Mouse (Mus musculus) midbrain, embryonic 12.5 days (tissue): ENCODE measurements around the gene 4930469K13Rik. TPM values are rescaled to one million over a fixed set of nuclear protein-coding genes. Genes with fewer than 3 reads are reported as not detected.

Experiments
- ATAC-seq: fragments of 200-750 bp; cut with Nextera tagmentation; 2 replicates; pipeline ENCODE4 v1.8.0; 2017; ENCODE audit warnings: low read depth, moderate TSS enrichment, moderate library complexity; ENCODE audit not compliant: low FRiP score
- H3K27ac ChIP-seq: fragments of 300-500 bp; sonication (generic); replicated peaks from 2 replicates; pipeline ENCODE4 v1.5.1; 2016; ENCODE audit warnings: mild to moderate bottlenecking
- H3K27me3 ChIP-seq: fragments of 300-500 bp; sonication (generic); 2 replicates; pipeline ENCODE4 v1.6.1; 2016; ENCODE audit warnings: mild to moderate bottlenecking
- H3K36me3 ChIP-seq: fragments of 300-500 bp; sonication (generic); 2 replicates; pipeline ENCODE4 v1.6.1; 2016
- H3K4me1 ChIP-seq: fragments of 300-500 bp; sonication (generic); 2 replicates; pipeline ENCODE4 v1.6.1; 2016
- H3K4me2 ChIP-seq: fragments of 300-500 bp; sonication (generic); replicated peaks from 2 replicates; pipeline ENCODE4 v1.6.1; 2016; ENCODE audit warnings: mild to moderate bottlenecking, moderate library complexity
- H3K4me3 ChIP-seq: fragments of 300-500 bp; sonication (generic); 2 replicates; pipeline ENCODE4 v1.5.1; 2016; ENCODE audit warnings: mild to moderate bottlenecking
- H3K9ac ChIP-seq: fragments of 300-500 bp; sonication (generic); replicated peaks from 2 replicates; pipeline ENCODE4 v1.6.1; 2016; ENCODE audit warnings: mild to moderate bottlenecking, moderate library complexity
- H3K9me3 ChIP-seq: fragments of 300-500 bp; sonication (generic); 2 replicates; pipeline ENCODE4 v1.6.1; 2016; ENCODE audit warnings: mild to moderate bottlenecking
- WGBS: fragments of 180-500 bp; shearing (Covaris S2); methylation state at CpG from one replicate; pipeline ENCODE4 v1.1.7; 2016; 5-methylcytosine and 5-hydroxymethylcytosine counted together
- polyA plus RNA-seq: library from polyadenylated mRNA; unstranded; fragments of >200 nt; fragmentation: Nextera tagmentation; extraction: Ambion mirVana; gene quantifications from 2 replicates; pipeline ENCODE4 v1.2.1, GENCODE M21; 2016

The 4930469K13Rik gene
- polyA plus RNA-seq, 1 experiment from 2014 or later, result not detected

DNA sequence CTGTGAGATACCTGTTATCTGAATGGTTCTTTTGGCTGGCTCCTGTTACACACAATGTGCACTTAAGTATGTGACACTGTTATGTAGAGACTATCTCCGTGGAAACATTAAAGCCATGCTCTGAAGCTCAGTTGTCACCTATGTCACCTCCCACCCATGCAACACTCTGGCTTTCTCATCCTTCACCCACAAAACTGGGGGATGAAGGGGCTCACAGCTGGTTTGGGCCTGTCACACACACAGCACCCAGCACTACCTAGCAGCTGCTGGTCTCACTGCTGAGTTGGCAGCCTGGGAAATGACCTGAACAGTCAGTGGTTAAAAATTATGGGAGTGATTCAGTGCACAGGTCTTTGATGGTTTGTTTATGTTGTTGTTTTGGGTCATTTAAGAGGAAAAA is 48.3 kb downstream of the 4930469K13Rik start:
- Histone ChIP-seq H3K4me1 (no peaks in the 10 kb centered on the region), H3K27ac (no peak overlapping the region), H3K27me3 (no peaks in the 10 kb centered on the region), H3K9me3 (no peaks in the 10 kb centered on the region), H3K36me3 (no peaks in the 10 kb centered on the region), H3K9ac (no peak overlapping the region), H3K4me2 (no peak overlapping the region), H3K4me3 (no peak overlapping the region)
- WGBS, result 89% methylated on average over 1 of the region's 1 CpGs
- ATAC-seq, result no peak

DNA sequence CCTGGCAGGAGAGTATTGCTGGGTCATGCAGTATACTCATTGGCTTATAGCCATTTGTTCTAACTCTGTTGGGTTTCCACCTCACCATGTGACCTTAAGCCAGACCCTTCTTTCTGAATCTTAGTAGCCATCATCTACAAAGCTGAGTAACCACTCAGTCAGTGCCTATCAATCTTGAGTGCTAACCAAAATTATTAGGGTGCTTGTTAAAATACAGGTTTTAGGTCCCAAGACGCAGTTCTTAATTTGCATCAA is 49.3 kb downstream of the 4930469K13Rik start:
- Histone ChIP-seq H3K9me3 (no peaks in the 10 kb centered on the region), H3K27me3 (no peaks in the 10 kb centered on the region), H3K4me2 (no peak overlapping the region), H3K4me1 (no peaks in the 10 kb centered on the region), H3K4me3 (no peak overlapping the region), H3K27ac (no peak overlapping the region), H3K36me3 (no peaks in the 10 kb centered on the region), H3K9ac (no peak overlapping the region)
- WGBS, result 97% methylated on average over 1 of the region's 1 CpGs
- no peak for ATAC-seq

DNA sequence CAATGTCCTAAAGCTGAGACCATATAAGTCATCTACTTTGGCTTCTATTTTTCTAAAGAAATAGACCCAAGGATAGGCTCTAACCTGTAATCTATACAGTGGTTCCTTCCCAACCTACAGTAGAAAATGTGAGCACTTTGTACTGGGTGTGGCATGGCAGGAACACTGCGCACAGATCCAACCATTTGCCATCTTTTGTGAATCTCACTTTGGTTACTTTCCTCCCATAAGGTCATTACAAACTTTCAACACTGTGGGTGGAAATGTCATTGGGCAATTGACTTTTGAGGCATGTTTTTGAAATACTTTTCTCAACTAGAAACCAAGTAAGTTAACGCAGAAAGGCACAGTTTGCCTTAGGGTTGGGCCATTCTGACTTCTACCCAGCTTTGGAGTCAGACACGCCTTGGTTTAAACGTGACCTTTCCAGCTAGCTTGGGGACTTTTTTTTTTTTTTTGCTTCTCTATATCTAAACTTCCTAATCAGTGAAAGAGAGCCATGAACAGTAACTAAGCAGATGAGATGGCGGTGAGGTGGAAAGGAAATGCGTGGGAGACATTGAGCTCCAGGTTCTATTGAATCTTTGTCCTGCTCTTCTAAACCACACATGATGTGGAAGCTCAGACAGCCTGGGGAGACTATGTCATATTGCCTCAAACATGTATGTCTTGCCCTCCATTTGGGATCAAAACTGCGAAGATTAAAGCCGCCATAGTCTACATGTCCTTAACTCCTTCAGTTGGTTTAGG is 49.8 kb downstream of the 4930469K13Rik start:
- no peak for ATAC-seq
- H3K4me2 ChIP-seq, result no peak overlapping the region
- no peaks in the 10 kb centered on the region for H3K9me3 ChIP-seq
- H3K9ac ChIP-seq, result no peak overlapping the region
- H3K4me3 ChIP-seq, result no peak overlapping the region
- no peaks in the 10 kb centered on the region for H3K4me1 ChIP-seq
- no peaks in the 10 kb centered on the region for H3K36me3 ChIP-seq
- H3K27ac ChIP-seq, result no peak overlapping the region
- WGBS, result 90% methylated on average over 8 of the region's 8 CpGs
- H3K27me3 ChIP-seq, result no peaks in the 10 kb centered on the region

DNA sequence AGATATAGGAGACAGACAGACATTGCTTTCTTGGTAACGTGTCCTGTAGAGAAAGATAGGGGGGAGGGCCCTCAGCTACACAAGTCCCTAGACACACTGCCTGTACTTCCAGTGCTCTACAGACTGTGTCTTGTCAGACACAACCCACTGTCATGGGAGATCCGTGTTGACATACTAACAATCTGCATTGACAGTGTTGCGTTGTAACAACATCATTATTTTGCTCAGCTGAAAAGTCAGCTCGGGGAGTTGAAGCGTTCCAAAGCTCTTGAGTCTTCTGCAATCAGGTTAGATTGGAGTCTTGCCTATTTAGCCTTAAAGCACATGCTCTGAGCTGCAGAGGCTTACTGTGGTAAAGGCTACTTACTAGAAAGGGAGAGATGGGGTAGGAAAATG is 50.8 kb downstream of the 4930469K13Rik start:
- no peak overlapping the region for H3K27ac ChIP-seq
- H3K9me3 ChIP-seq, result no peaks in the 10 kb centered on the region
- WGBS, result 91% methylated on average over 5 of the region's 5 CpGs
- H3K27me3 ChIP-seq, result no peaks in the 10 kb centered on the region
- no peak for ATAC-seq
- H3K9ac ChIP-seq, result no peak overlapping the region
- H3K4me2 ChIP-seq, result no peak overlapping the region
- H3K4me3 ChIP-seq, result no peak overlapping the region
- no peaks in the 10 kb centered on the region for H3K4me1 ChIP-seq
- no peaks in the 10 kb centered on the region for H3K36me3 ChIP-seq

DNA sequence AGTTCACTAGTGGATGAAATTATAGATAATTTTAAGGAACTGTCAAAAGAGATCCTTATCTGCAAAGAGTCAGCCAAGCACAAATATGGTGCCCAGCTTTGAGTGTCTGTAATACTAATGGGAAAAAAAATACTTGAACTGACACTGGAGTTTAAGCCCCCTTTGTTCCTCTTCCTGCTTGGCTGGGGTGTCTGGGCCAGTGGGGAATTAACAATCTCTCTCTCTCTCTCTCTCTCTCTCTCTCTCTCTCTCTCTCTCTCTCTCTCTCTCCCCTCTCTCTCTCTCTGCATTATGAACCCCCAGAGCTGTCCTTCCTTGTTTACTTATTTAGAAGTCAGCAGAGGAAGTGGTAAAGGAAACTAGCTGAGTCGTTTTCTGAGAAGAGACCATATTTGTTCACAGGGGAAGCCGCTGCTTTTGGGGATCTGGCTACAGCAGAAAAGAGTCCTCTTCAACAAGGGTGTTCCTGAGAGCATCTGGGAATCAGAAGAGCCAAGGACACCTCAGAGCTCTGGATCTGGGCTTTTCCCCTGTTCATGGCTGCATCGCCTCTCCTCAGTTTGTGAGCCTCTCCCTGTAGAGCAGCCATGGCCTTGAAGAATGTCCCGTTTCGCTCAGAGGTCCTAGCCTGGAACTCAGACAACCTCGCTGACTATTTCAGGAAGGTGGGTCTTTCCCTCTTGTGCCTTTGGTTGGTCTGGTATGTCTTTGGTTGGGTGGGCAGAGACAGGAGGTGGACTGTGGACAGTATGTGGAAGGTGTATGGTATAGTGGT is 51.4 kb downstream of the 4930469K13Rik start, which contains the start of gene Lcp2:
Gene Lcp2, plus strand, starts transcription at position 154 of the 775 bp plus-strand sequence.
- H3K4me1 ChIP-seq, result no peaks in the 10 kb centered on the region
- H3K27me3 ChIP-seq, result no peaks in the 10 kb centered on the region
- no peak within 1 kb of the TSS for H3K4me3 ChIP-seq
- no peak within 1 kb of the TSS for H3K9ac ChIP-seq
- 89% methylated on average over 6 of the region's 6 CpGs for WGBS
- H3K27ac ChIP-seq, result no peak within 1 kb of the TSS
- no peaks in the 10 kb centered on the region for H3K36me3 ChIP-seq
- ATAC-seq, result no peak
- no peak within 1 kb of the TSS for H3K4me2 ChIP-seq
- no peaks in the 10 kb centered on the region for H3K9me3 ChIP-seq

DNA sequence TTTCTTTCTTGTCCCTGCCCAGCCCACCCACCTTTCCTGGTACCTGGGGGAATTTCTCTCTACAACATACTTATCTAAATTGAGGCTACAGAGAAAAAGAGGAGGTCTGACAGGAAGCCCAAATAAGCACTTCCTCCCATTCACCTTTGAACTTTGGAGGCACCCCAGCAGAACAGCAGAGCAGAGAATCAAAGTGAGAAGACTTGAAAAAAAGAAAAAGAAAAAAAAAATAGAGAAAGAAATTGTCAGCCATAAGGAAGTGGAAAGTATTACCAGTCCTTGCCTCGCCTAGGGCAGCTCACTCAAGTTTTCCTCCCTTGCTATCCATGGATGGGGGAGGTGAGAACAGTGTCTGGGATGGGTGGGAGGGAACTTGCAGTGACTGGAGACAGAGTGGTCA is 55.5 kb downstream of the 4930469K13Rik start:
- 80% methylated on average over 1 of the region's 1 CpGs for WGBS
- Histone ChIP-seq H3K4me1 (no peaks in the 10 kb centered on the region), H3K9me3 (no peaks in the 10 kb centered on the region), H3K27me3 (no peaks in the 10 kb centered on the region), H3K9ac (no peak overlapping the region), H3K4me3 (no peak overlapping the region), H3K36me3 (no peaks in the 10 kb centered on the region), H3K27ac (no peak overlapping the region), H3K4me2 (no peak overlapping the region)
- no peak for ATAC-seq

DNA sequence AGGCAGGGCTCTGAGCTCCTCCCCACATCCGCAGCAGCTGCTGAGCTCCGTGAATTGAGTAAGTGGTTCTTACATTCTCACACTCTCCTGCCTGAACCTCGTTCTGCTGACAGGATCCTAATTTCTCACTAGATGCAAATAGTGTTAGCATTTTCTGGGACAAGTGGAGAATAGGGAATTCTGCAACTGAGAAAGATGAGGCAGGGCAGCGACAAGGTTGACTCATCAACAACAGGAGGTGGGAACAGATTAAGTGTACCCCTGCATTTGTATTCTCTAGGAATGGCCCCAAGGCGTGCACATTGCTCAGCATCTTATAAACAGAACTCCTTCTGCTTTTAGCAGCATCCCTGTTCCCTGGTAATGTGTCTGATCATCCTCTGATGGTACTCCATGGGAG is 58.3 kb downstream of the 4930469K13Rik start:
- H3K4me1 ChIP-seq, result no peaks in the 10 kb centered on the region

DNA sequence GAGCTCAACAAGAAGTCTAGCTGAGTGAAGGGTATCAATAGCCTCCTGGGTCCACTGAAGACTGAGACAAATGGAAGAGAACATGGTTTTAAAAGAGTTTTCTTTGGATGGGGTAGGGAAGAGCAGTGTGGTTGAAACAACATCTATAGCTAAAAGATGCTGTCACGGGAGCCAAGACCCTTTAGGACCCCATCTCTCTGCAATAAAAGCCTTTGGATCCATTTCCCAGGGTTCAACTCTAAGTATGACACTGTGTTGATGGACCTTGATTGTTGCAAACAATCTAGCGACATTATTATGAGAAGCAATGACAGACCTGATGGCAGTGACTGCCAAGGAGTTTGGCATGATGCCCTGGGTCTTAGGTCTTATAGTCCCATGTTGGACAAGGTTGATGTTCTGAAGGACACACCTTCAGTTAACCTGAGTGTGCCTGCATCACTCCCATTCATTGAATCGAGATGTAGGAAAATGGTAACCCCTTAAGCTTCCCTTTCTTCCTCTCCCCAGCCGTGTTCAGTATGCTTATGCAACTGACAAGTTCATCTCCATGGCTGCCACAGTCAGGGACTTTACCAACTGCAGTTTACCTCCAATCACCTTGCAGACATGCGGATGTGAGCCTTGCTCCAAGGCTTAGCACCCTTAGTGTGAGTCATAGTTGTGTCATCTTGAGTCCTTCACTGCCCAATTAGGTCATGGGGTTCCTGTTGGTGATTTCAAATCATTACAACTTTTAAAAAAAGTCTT is 62.3 kb downstream of the 4930469K13Rik start:
- Histone ChIP-seq H3K36me3 (no peaks in the 10 kb centered on the region), H3K4me3 (no peak overlapping the region), H3K9ac (no peak overlapping the region), H3K9me3 (no peaks in the 10 kb centered on the region), H3K27ac (no peak overlapping the region), H3K27me3 (no peaks in the 10 kb centered on the region), H3K4me1 (no peaks in the 10 kb centered on the region), H3K4me2 (no peak overlapping the region)
- 83% methylated on average over 5 of the region's 5 CpGs for WGBS
- no peak for ATAC-seq

More for the DNA sequence above, 58.3 kb downstream of the 4930469K13Rik start:
- no peaks in the 10 kb centered on the region for H3K9me3 ChIP-seq
- no peak for ATAC-seq
- WGBS, result 86% methylated on average over 5 of the region's 5 CpGs
- no peaks in the 10 kb centered on the region for H3K36me3 ChIP-seq
- H3K27ac ChIP-seq, result no peak overlapping the region
- H3K4me3 ChIP-seq, result no peak overlapping the region
- no peak overlapping the region for H3K9ac ChIP-seq
- H3K27me3 ChIP-seq, result no peaks in the 10 kb centered on the region
- no peak overlapping the region for H3K4me2 ChIP-seq

DNA sequence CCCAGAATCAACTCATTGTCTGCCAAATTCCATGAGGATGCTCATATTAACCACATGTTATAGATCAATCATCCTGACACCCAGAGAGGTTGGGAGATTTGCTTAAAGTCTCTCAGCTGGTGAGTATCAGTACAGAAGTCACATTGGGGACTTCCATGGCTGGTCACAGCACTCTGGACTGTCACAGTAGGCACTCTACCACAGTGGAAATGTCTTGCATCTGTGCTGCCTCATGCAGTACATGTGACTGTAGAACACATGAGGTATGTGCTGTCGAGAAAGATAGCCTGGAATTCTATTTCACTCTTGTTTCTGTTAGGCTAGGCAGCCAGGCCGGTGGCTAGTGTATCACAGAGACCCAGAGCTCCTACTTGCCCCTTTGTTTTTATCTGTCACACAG is 63.6 kb downstream of the 4930469K13Rik start:
- Histone ChIP-seq H3K4me1 (no peaks in the 10 kb centered on the region), H3K9ac (no peak overlapping the region), H3K36me3 (no peaks in the 10 kb centered on the region), H3K9me3 (no peaks in the 10 kb centered on the region), H3K27me3 (no peaks in the 10 kb centered on the region), H3K27ac (no peak overlapping the region), H3K4me2 (no peak overlapping the region), H3K4me3 (no peak overlapping the region)
- 76% methylated on average over 2 of the region's 2 CpGs for WGBS
- no peak for ATAC-seq

DNA sequence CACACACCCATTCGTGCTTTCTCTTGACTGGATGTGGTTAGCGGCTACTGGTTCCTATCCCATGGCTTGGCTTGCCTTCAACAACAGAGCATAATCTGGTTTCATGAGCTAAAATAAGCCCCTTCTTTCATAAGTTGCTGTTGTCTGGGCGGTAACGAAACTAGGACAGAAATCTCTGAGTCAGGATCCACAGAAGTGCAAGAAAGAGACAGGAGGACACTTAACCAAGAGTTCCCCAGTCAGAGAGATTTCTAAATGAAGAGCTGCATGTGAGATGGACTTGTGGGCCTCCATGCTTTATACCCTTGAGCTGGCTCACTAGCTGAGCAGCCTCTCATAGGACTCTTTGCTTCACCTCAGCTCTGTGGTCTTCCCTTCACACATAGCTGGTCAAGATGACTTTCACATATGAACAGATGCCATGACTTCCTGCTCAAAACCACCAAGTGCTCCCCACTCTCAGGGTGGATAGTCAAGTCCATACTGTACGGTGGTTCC is 64.3 kb downstream of the 4930469K13Rik start:
- no peak overlapping the region for H3K4me2 ChIP-seq
- H3K27me3 ChIP-seq, result no peaks in the 10 kb centered on the region
- ATAC-seq, result no peak
- H3K4me3 ChIP-seq, result no peak overlapping the region
- H3K4me1 ChIP-seq, result no peaks in the 10 kb centered on the region
- no peaks in the 10 kb centered on the region for H3K9me3 ChIP-seq
- no peak overlapping the region for H3K9ac ChIP-seq
- WGBS, result 99% methylated on average over 5 of the region's 5 CpGs
- no peaks in the 10 kb centered on the region for H3K36me3 ChIP-seq
- no peak overlapping the region for H3K27ac ChIP-seq

DNA sequence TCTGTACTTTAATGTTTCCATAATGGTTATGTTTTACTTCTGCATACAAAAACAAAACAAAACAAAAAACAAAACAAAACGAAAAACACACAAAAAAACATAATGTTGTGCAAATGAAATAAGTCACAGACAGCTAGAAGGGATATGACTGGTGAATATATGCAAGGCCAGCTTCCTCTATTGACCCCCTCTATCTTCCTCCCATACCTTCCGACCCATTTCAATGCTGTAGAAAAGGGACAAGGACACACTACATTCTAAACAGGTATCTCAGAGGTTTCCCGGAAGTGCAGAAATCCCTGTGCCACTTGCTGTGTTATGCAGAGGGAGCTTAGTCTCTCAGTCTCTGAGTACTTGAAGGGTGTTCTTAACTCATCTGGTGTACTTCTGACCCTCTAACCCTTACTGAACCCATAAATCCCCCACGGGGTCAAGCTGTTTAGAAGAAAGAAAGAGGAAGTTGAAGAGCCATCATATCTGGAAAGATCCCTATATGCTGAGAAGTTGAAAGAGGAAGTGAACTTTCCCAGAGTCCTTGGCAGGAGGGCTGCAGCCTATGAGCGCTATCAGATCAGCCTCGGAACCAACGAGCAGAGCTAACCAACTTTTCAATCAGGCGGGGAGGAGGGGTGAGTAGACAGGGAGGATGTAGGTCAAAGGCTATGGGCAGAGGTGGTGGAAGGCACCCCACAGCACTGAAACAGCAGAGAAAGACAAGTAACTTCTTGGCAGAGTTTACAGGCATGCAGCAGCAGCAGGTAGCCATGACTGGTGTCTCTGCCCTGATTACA is 67.1 kb downstream of the 4930469K13Rik start:
- Histone ChIP-seq H3K4me3 (no peak overlapping the region), H3K9me3 (no peaks in the 10 kb centered on the region), H3K4me2 (no peak overlapping the region), H3K9ac (no peak overlapping the region), H3K36me3 (no peaks in the 10 kb centered on the region), H3K27me3 (no peaks in the 10 kb centered on the region), H3K27ac (no peak overlapping the region), H3K4me1 (no peaks in the 10 kb centered on the region)
- no peak for ATAC-seq
- WGBS, result 75% methylated on average over 8 of the region's 8 CpGs
